17 mouse cellular contexts compared by ENCODE assay signal in genomic region chr11:86607808-86608350, GRCm38 (mm10).
"Had no signal": no experiment of that assay in that cellular context is flagged by ENCODE, and none has a peak within 500 bp of the region (broad histone marks: within the 10 kb centered on the region; RNA-seq: fewer than 3 reads in every experiment).

No protein-coding gene starts in this region.

- DNase-seq: kidney, postnatal 10 days; kidney, postnatal 36 days; layer of hippocampus, postnatal 36 days; left cerebral cortex, postnatal 4 days; liver, postnatal 0 days; lung, embryonic 14.5 days; thymus, postnatal 25 days had no signal

- H3K27me3 ChIP-seq: kidney, embryonic 15.5 days; limb, embryonic 12.5 days; limb, embryonic 15.5 days; midbrain, embryonic 12.5 days; midbrain, embryonic 15.5 days had no signal

- H3K4me3 ChIP-seq: kidney, embryonic 15.5 days; left cerebral cortex, adult 2 months; limb, embryonic 12.5 days; limb, embryonic 15.5 days; midbrain, embryonic 12.5 days; midbrain, embryonic 15.5 days had no signal

- H3K4me1 ChIP-seq: limb, embryonic 12.5 days; limb, embryonic 15.5 days; midbrain, embryonic 12.5 days; midbrain, embryonic 15.5 days had no signal

- ATAC-seq: liver, postnatal 0 days; lung, postnatal 0 days; midbrain, embryonic 15.5 days had no signal

- H3K9ac ChIP-seq: kidney, embryonic 15.5 days; limb, embryonic 12.5 days; limb, embryonic 15.5 days; liver, embryonic 14.5 days; liver, postnatal 0 days; lung, embryonic 14.5 days; midbrain, embryonic 12.5 days; midbrain, embryonic 15.5 days had no signal

- H3K27ac ChIP-seq: kidney, embryonic 15.5 days; left cerebral cortex, adult 2 months; limb, embryonic 12.5 days; limb, embryonic 15.5 days; liver, embryonic 14.5 days; macrophage; midbrain, embryonic 12.5 days; midbrain, embryonic 15.5 days had no signal

- H3K9me3 ChIP-seq: kidney, embryonic 15.5 days; limb, embryonic 15.5 days; midbrain, embryonic 12.5 days; midbrain, embryonic 15.5 days had no signal

- H3K4me2 ChIP-seq: kidney, embryonic 15.5 days; limb, embryonic 12.5 days; limb, embryonic 15.5 days; liver, embryonic 11.5 days; lung, embryonic 14.5 days; midbrain, embryonic 12.5 days; midbrain, embryonic 15.5 days had no signal
